Mouse (Mus musculus) stomach, embryonic 15.5 days (tissue): ENCODE data around the gene Hist1h2ah. TPM values are rescaled to one million over a fixed set of nuclear protein-coding genes. Genes with fewer than 3 reads are reported as not detected.

Experiments
- ATAC-seq: fragments of 200-750 bp; cut with Nextera tagmentation; 2 replicates; pipeline ENCODE4 v1.8.0; 2017; ENCODE audit warnings: low read depth, moderate number of reproducible peaks, moderate TSS enrichment; ENCODE audit not compliant: insufficient read depth, low FRiP score
- H3K27ac ChIP-seq: fragments of 300-500 bp; sonication (generic); 2 replicates; pipeline ENCODE4 v1.5.1; 2015; ENCODE audit warnings: mild to moderate bottlenecking, inconsistent platforms
- H3K27me3 ChIP-seq: fragments of 300-500 bp; sonication (generic); replicated peaks from 2 replicates; pipeline ENCODE4 v1.6.1; 2015; ENCODE audit warnings: inconsistent platforms
- H3K36me3 ChIP-seq: fragments of 300-500 bp; sonication (generic); 2 replicates; pipeline ENCODE4 v1.6.1; 2015; ENCODE audit warnings: inconsistent platforms
- H3K4me1 ChIP-seq: fragments of 300-500 bp; sonication (generic); 2 replicates; pipeline ENCODE4 v1.6.1; 2015; ENCODE audit warnings: inconsistent platforms
- H3K4me2 ChIP-seq: fragments of 300-500 bp; sonication (generic); 2 replicates; pipeline ENCODE4 v1.6.1; 2015; ENCODE audit warnings: mild to moderate bottlenecking, inconsistent platforms
- H3K4me3 ChIP-seq: fragments of 300-500 bp; sonication (generic); replicated peaks from 2 replicates; pipeline ENCODE4 v1.5.1; 2015; ENCODE audit warnings: inconsistent platforms
- H3K9ac ChIP-seq: fragments of 300-500 bp; sonication (generic); 2 replicates; pipeline ENCODE4 v1.6.1; 2015; ENCODE audit warnings: inconsistent platforms
- H3K9me3 ChIP-seq: fragments of 300-500 bp; sonication (generic); 2 replicates; pipeline ENCODE4 v1.6.1; 2016; ENCODE audit warnings: inconsistent platforms
- WGBS: fragments of 180-500 bp; shearing (Covaris S2); methylation state at CpG from one replicate; pipeline ENCODE4 v1.1.7; 2015; 5-methylcytosine and 5-hydroxymethylcytosine counted together
- microRNA-seq: library from miRNA; unstranded; fragments of <30 nt; microRNA quantifications from one replicate; pipeline ENCODE4, GENCODE M21; 2016
- polyA plus RNA-seq: library from polyadenylated mRNA; unstranded; fragments of >200 nt; fragmentation: Nextera tagmentation; extraction: Ambion mirVana; gene quantifications from 2 replicates; pipeline ENCODE4 v1.2.1, GENCODE M21; 2015

Hist1h2ah gene
- polyA plus RNA-seq, 1 experiment from 2014 or later: 13.3 TPM

DNA sequence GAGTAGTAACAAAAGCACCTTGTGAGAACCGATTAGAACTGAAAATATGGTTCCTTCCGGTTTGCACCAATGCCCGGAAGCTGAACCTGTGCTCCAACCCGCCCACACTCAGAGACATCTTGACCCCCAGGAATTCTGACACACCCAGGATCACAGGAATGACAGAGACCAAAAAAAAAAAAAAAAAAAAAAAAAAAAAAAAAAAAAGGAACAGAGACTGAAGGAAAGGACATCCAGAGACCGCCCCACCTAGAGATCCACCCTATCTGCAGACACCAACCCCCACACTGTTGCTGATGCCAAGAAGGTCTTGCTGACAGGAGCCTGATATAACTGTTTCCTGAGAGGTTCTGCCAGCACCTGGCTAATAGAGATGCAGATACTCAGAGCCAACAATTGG is 42.8 kb downstream of the Hist1h2ah start:
- Histone ChIP-seq H3K9ac (no peak overlapping the region), H3K27ac (no peak overlapping the region), H3K36me3 (no peaks in the 10 kb centered on the region), H3K4me3 (no peak overlapping the region), H3K27me3 (peaks cover 20% of the 10 kb centered on the region), H3K4me2 (no peak overlapping the region), H3K4me1 (peaks cover 12% of the 10 kb centered on the region; the same call in 1 of the 2 replicates), H3K9me3 (no peaks in the 10 kb centered on the region)
- ATAC-seq: no peak
- WGBS: 85% methylated on average over 5 of the region's 5 CpGs

Small RNAs within 50 kb of the gene (microRNA-seq; reads per million reads assigned to microRNA genes)
- not detected for gene Gm26300
- not detected for gene Gm44390
- not detected for gene Gm44486

Other genes with a start within 250 kb of the Hist1h2ah start
- 9.6 and 16.6 TPM in 2 replicates for gene Hist1h2an, start 248.3 kb downstream of the Hist1h2ah start, polyA plus RNA-seq
- 1.4 and 2.1 TPM in 2 replicates for gene Hist1h2bp, start 248.1 kb downstream of the Hist1h2ah start, polyA plus RNA-seq
- gene Hist1h2bq, start 225.4 kb downstream of the Hist1h2ah start, polyA plus RNA-seq: 17.3 and 17.7 TPM in 2 replicates
- 1.7 TPM in 1 of 2 replicates, not detected in the other for gene Hist1h2ao, start 225.1 kb downstream of the Hist1h2ah start, polyA plus RNA-seq
- gene Hist1h4m, start 223.8 kb downstream of the Hist1h2ah start, polyA plus RNA-seq: 0.68 TPM in 1 of 2 replicates, not detected in the other
- 14.0 and 15.4 TPM in 2 replicates for gene Hist1h4n, start 203.4 kb downstream of the Hist1h2ah start, polyA plus RNA-seq
- 2,912 and 3,763 TPM in 2 replicates for gene Hist1h2ap, start 202.1 kb downstream of the Hist1h2ah start, polyA plus RNA-seq
- gene Hist1h2br, start 201.8 kb downstream of the Hist1h2ah start, polyA plus RNA-seq: 19.8 and 19.9 TPM in 2 replicates
- gene Zfp184, start 90.5 kb downstream of the Hist1h2ah start, polyA plus RNA-seq: 7.8 and 8.5 TPM in 2 replicates
- 0.09 and 0.12 TPM in 2 replicates for gene Pom121l2, start 54.4 kb downstream of the Hist1h2ah start, polyA plus RNA-seq
- 0.94 and 1.5 TPM in 2 replicates for gene Prss16, start 25.8 kb downstream of the Hist1h2ah start, polyA plus RNA-seq
- 4.6 and 5.5 TPM in 2 replicates for gene Hist1h2bk, start 302 bp upstream of the Hist1h2ah start, polyA plus RNA-seq
- gene Hist1h4i, start 5.8 kb upstream of the Hist1h2ah start, polyA plus RNA-seq: 19.1 and 19.3 TPM in 2 replicates
- 36.1 and 42.9 TPM in 2 replicates for gene Hist1h2ag, start 7.4 kb upstream of the Hist1h2ah start, polyA plus RNA-seq
- 7.8 and 8.5 TPM in 2 replicates for gene Hist1h2bj, start 7.6 kb upstream of the Hist1h2ah start, polyA plus RNA-seq
- gene Vmn1r188, start 48.9 kb upstream of the Hist1h2ah start, polyA plus RNA-seq: not detected in 2 replicates
- gene Vmn1r189, start 70.3 kb upstream of the Hist1h2ah start, polyA plus RNA-seq: not detected in 2 replicates
- gene Vmn1r191, start 148.4 kb upstream of the Hist1h2ah start, polyA plus RNA-seq: not detected in 2 replicates
- gene Vmn1r192, start 155.6 kb upstream of the Hist1h2ah start, polyA plus RNA-seq: not detected in 2 replicates
- gene Vmn1r193, start 187.6 kb upstream of the Hist1h2ah start, polyA plus RNA-seq: not detected in 2 replicates
- gene Vmn1r194, start 208.6 kb upstream of the Hist1h2ah start, polyA plus RNA-seq: not detected in 2 replicates
- not detected in 2 replicates for gene Vmn1r195, start 235.0 kb upstream of the Hist1h2ah start, polyA plus RNA-seq